Mouse (Mus musculus) spleen, postnatal 36 days (tissue): ENCODE results near the gene L2hgdh.
"Not testable (repeated sequence)": the region's sequence is repeated elsewhere in the genome, so short reads cannot be mapped to it uniquely, and the experiment has no call there.

Experiments
- DNase-seq, 2 experiments: peaks; one replicate each; pipeline ENCODE4 v3.0.0; 2022; ENCODE audit warnings: low spot score in 2 of 2, mixed read lengths in 1 of 2

Gene L2hgdh

GRCm38 (mm10) chr12:69666721-69667120 lies 58.0 kb downstream of the L2hgdh start:
- DNase-seq, result no peak

GRCm38 (mm10) chr12:69661658-69662057 lies 63.0 kb downstream of the L2hgdh start:
- DNase-seq, result no peak

- not testable (repeated sequence) for DNase-seq
Measured at GRCm38 (mm10) chr12:69653973-69654372, 70.7 kb downstream of the L2hgdh start.

GRCm38 (mm10) chr12:69649511-69649910 lies 75.2 kb downstream of the L2hgdh start:
- DNase-seq, result no peak

GRCm38 (mm10) chr12:69645821-69646616 lies 78.7 kb downstream of the L2hgdh start:
- no peak for DNase-seq

GRCm38 (mm10) chr12:69644877-69645276 lies 79.8 kb downstream of the L2hgdh start:
- no peak for DNase-seq

GRCm38 (mm10) chr12:69642877-69643276 lies 81.8 kb downstream of the L2hgdh start:
- DNase-seq, result no peak
